Mouse (Mus musculus) monocyte, adult 5-6 weeks (primary cell): ENCODE measurements around the gene U2af1l4. TPM values are rescaled to one million over a fixed set of nuclear protein-coding genes. Genes with fewer than 3 reads are reported as not detected.

Source experiments
- ATAC-seq: fragments of 153-309, 156-312 bp; replicated peaks from 2 replicates; pipeline ENCODE4 v1.8.0; 2017; ENCODE audit warnings: mild to moderate bottlenecking; ENCODE audit not compliant: low TSS enrichment, insufficient number of reproducible peaks, severe bottlenecking, poor library complexity, low FRiP score
- total RNA-seq: library from RNA; stranded (forward); fragments of 200-1000, 200-491, 200-594 nt; gene quantifications from 3 replicates; pipeline ENCODE4 v1.2.3, GENCODE M21; 2017

Gene U2af1l4
- 66.7 to 101 TPM (median 99.2 TPM) in 3 replicates for total RNA-seq

- ATAC-seq, result peak; percentile 76
Observed at GRCm38 (mm10) chr7:30563117-30563905, at the start of gene U2af1l4, which contains the start of the genes Gm49396 and Psenen. TSS of gene U2af1l4 (plus strand) at chr7:30563301. TSS of gene Gm49396 (plus strand) at chr7:30563344. TSS of gene Psenen (minus strand) at chr7:30563627.

- no peak for ATAC-seq
Observed at GRCm38 (mm10) chr7:30515003-30515760, 47.9 kb upstream of the U2af1l4 start.

GRCm38 (mm10) chr7:30518325-30518724 is 44.8 kb upstream of the U2af1l4 start:
- ATAC-seq, result no peak

GRCm38 (mm10) chr7:30520396-30520795 is 42.7 kb upstream of the U2af1l4 start:
- no peak for ATAC-seq

GRCm38 (mm10) chr7:30520856-30521255 is 42.2 kb upstream of the U2af1l4 start:
- no peak for ATAC-seq

GRCm38 (mm10) chr7:30522871-30523270 is 40.2 kb upstream of the U2af1l4 start:
- ATAC-seq, result no peak

GRCm38 (mm10) chr7:30524487-30524886 is 38.6 kb upstream of the U2af1l4 start:
- ATAC-seq, result no peak

GRCm38 (mm10) chr7:30525954-30526353 is 37.1 kb upstream of the U2af1l4 start:
- no peak for ATAC-seq

GRCm38 (mm10) chr7:30526399-30526798 is 36.7 kb upstream of the U2af1l4 start:
- no peak for ATAC-seq

- no peak for ATAC-seq
Observed at GRCm38 (mm10) chr7:30526981-30527380, 36.1 kb upstream of the U2af1l4 start.

- no peak for ATAC-seq
Observed at GRCm38 (mm10) chr7:30531291-30531815, 31.7 kb upstream of the U2af1l4 start.

- no peak for ATAC-seq
Observed at GRCm38 (mm10) chr7:30532931-30533330, 30.2 kb upstream of the U2af1l4 start.

- ATAC-seq, result no peak; the same call in 1 of the 2 replicates
Observed at GRCm38 (mm10) chr7:30533941-30534632, 29.0 kb upstream of the U2af1l4 start.

GRCm38 (mm10) chr7:30534633-30535577 is 28.2 kb upstream of the U2af1l4 start, which contains the start of gene Arhgap33:
TSS of gene Arhgap33 (minus strand) at chr7:30535060.
- peak; percentile 89 for ATAC-seq

GRCm38 (mm10) chr7:30540572-30540971 is 22.5 kb upstream of the U2af1l4 start:
- ATAC-seq, result no peak; the same call in 1 of the 2 replicates

- ATAC-seq, result no peak
Observed at GRCm38 (mm10) chr7:30544327-30544726, 18.8 kb upstream of the U2af1l4 start.

GRCm38 (mm10) chr7:30549880-30550279 is 13.2 kb upstream of the U2af1l4 start:
- ATAC-seq, result no peak

- ATAC-seq, result no peak
Observed at GRCm38 (mm10) chr7:30550603-30551002, 12.5 kb upstream of the U2af1l4 start.
